In the genomic region with DNA sequence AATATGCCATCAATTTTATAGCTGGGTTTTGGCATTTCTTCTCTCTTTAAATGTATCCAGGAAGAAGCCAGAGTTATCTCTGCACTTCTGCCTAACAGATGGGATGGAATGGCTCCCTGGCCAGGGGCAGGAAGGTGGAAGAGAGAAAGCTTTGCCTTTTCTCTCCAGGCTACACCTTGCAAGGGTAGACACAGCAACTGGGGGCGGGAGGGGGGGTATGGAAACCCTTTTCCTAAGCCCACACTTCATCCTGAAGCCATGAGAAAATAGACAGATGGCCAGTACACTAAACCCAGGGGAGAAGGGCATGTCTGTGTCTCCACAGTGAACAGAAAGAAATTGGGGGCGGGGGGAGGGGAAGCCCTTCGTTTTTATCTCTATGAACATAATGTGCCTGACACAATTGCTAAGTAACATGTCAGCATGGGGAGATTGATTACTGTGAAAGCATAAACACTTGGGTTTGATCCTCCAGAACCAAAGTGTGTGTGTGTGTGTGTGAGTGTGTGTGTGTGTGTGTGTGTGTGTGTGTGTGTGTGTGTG, we compare ENCODE assay signal across 20 mouse cellular contexts. TPM values are rescaled to one million over a fixed set of nuclear protein-coding genes. Genes with fewer than 3 reads are reported as not detected.
DNase-seq lines count a peak whose midpoint lies in the region; ATAC-seq and TF ChIP-seq lines count a peak whose summit lies in the region.
"Had no signal": no experiment of that assay in that cellular context is flagged by ENCODE, and none has a peak within 500 bp of the region (broad histone marks: within the 10 kb centered on the region; RNA-seq: fewer than 3 reads in every experiment).

No protein-coding gene starts in this region.

- DNase-seq in cerebellum, postnatal 10 days = peak; percentile 15 to 21
- no peak for DNase-seq in cerebellum, adult 9-11 months
- DNase-seq in hindbrain, embryonic 11.5 days (ENCODE audit: low spot score) = peak; percentile 46
- peak; percentile 46 for DNase-seq in retina, embryonic 14.5 days (ENCODE audit: low spot score)
- no peak for DNase-seq in cerebellum, adult 11 months
- DNase-seq: adrenal gland, adult 8-10 months; kidney, adult 8-10 months; kidney, postnatal 14 days; right cerebral cortex, postnatal 14 days had no signal

- no peaks in the 10 kb centered on the region for H3K27me3 ChIP-seq in intestine, embryonic 15.5 days (replicated peaks)
- no peaks in the 10 kb centered on the region for H3K27me3 ChIP-seq in intestine, postnatal 0 days (replicated peaks; ENCODE audit: control insufficient read depth, insufficient read depth, low read length)
- H3K27me3 ChIP-seq in hindbrain, embryonic 11.5 days (ENCODE audit: control insufficient read depth, insufficient read depth, low read length) = no peaks in the 10 kb centered on the region
- H3K27me3 ChIP-seq: embryonic facial prominence, embryonic 15.5 days; hindbrain, embryonic 15.5 days; limb, embryonic 15.5 days; midbrain, embryonic 15.5 days; Patski had no signal

- no peaks in the 10 kb centered on the region for H3K9me3 ChIP-seq in intestine, embryonic 15.5 days
- no peaks in the 10 kb centered on the region for H3K9me3 ChIP-seq in intestine, postnatal 0 days (ENCODE audit: control insufficient read depth)
- no peaks in the 10 kb centered on the region for H3K9me3 ChIP-seq in hindbrain, embryonic 11.5 days (ENCODE audit: control insufficient read depth, low read length)
- H3K9me3 ChIP-seq: embryonic facial prominence, embryonic 15.5 days; forebrain, embryonic 10.5 days; hindbrain, embryonic 15.5 days; limb, embryonic 15.5 days; midbrain, embryonic 15.5 days had no signal

- ATAC-seq in intestine, embryonic 15.5 days = 0 out of 2 replicates have a peak, but pooled peaks have one; percentile 28
- no peak for ATAC-seq in intestine, postnatal 0 days
- ATAC-seq in hindbrain, embryonic 11.5 days (ENCODE audit: low FRiP score) = peak; percentile 64; the same call in 1 of the 2 replicates
- ATAC-seq in erythroblast, adult 5-6 weeks (replicated peaks; ENCODE audit: low FRiP score, poor library complexity, severe bottlenecking) = no peak
- ATAC-seq: lung, postnatal 0 days; midbrain, embryonic 15.5 days; Patski had no signal

- no peak overlapping the region for H3K27ac ChIP-seq in intestine, embryonic 15.5 days
- no peak overlapping the region for H3K27ac ChIP-seq in intestine, postnatal 0 days (ENCODE audit: low read depth, low read length)
- no peak overlapping the region for H3K27ac ChIP-seq in hindbrain, embryonic 11.5 days (ENCODE audit: low read depth, low read length)
- H3K27ac ChIP-seq: embryonic facial prominence, embryonic 15.5 days; forebrain, embryonic 10.5 days; hindbrain, embryonic 15.5 days; layer of hippocampus, adult 2 months; limb, embryonic 15.5 days; midbrain, embryonic 15.5 days had no signal

- TF ChIP-seq CTCF in intestine, postnatal 0 days (IDR thresholded peaks at IDR 0.05; ENCODE audit: low read depth) = no peak

- WGBS in intestine, embryonic 15.5 days = 34% methylated on average over 3 of the region's 3 CpGs
- 37% methylated on average over 3 of the region's 3 CpGs for WGBS in intestine, postnatal 0 days
- WGBS in hindbrain, embryonic 11.5 days = 46% methylated on average over 3 of the region's 3 CpGs

- H3K36me3 ChIP-seq in intestine, embryonic 15.5 days = no peaks in the 10 kb centered on the region
- H3K36me3 ChIP-seq in intestine, postnatal 0 days (ENCODE audit: control insufficient read depth, insufficient read depth) = no peaks in the 10 kb centered on the region
- no peaks in the 10 kb centered on the region for H3K36me3 ChIP-seq in hindbrain, embryonic 11.5 days (ENCODE audit: control insufficient read depth, insufficient read depth, low read length)
- H3K36me3 ChIP-seq: embryonic facial prominence, embryonic 15.5 days; forebrain, embryonic 10.5 days; hindbrain, embryonic 15.5 days; limb, embryonic 15.5 days; midbrain, embryonic 15.5 days had no signal

- no peak overlapping the region for H3K9ac ChIP-seq in intestine, embryonic 15.5 days
- no peak overlapping the region for H3K9ac ChIP-seq in intestine, postnatal 0 days (ENCODE audit: low read depth, low read length)
- no peak overlapping the region for H3K9ac ChIP-seq in hindbrain, embryonic 11.5 days (ENCODE audit: low read depth, low read length)
- H3K9ac ChIP-seq: embryonic facial prominence, embryonic 15.5 days; hindbrain, embryonic 15.5 days; limb, embryonic 15.5 days; midbrain, embryonic 15.5 days had no signal

- H3K4me3 ChIP-seq in intestine, embryonic 15.5 days (replicated peaks) = no peak overlapping the region
- no peak overlapping the region for H3K4me3 ChIP-seq in intestine, postnatal 0 days (ENCODE audit: low read depth, low read length)
- H3K4me3 ChIP-seq in hindbrain, embryonic 11.5 days (ENCODE audit: low read depth, low read length) = no peak overlapping the region
- H3K4me3 ChIP-seq: embryonic facial prominence, embryonic 15.5 days; forebrain, embryonic 10.5 days; hindbrain, embryonic 15.5 days; layer of hippocampus, adult 2 months; limb, embryonic 15.5 days; midbrain, embryonic 15.5 days had no signal

- no peak overlapping the region for H3K4me2 ChIP-seq in intestine, embryonic 15.5 days (replicated peaks)
- H3K4me2 ChIP-seq in intestine, postnatal 0 days (replicated peaks; ENCODE audit: low read depth) = no peak overlapping the region
- no peak overlapping the region for H3K4me2 ChIP-seq in hindbrain, embryonic 11.5 days (replicated peaks; ENCODE audit: low read depth, low read length)
- H3K4me2 ChIP-seq: embryonic facial prominence, embryonic 15.5 days; hindbrain, embryonic 15.5 days; limb, embryonic 15.5 days; midbrain, embryonic 15.5 days had no signal

- H3K4me1 ChIP-seq in intestine, embryonic 15.5 days (replicated peaks) = peaks cover 13% of the 10 kb centered on the region; the same call in 1 of the 2 replicates
- peaks cover 11% of the 10 kb centered on the region for H3K4me1 ChIP-seq in intestine, postnatal 0 days (replicated peaks; ENCODE audit: control insufficient read depth, insufficient read depth, low read length)
- H3K4me1 ChIP-seq in hindbrain, embryonic 11.5 days (replicated peaks; ENCODE audit: control insufficient read depth, insufficient read depth, low read length) = no peaks in the 10 kb centered on the region

RNA-seq across cellular contexts. Expression of a gene that starts 51.4 kb away (rescaled TPM):
- polyA plus RNA-seq in intestine, embryonic 15.5 days (2015; fragmentation: Nextera tagmentation; extraction: Ambion mirVana) = 10.1 and 10.2 TPM in 2 replicates
- 4.2 and 5.4 TPM in 2 replicates for polyA plus RNA-seq in intestine, postnatal 0 days (2015; fragmentation: Nextera tagmentation; extraction: Ambion mirVana)
- 24.8 and 27.4 TPM in 2 replicates for polyA plus RNA-seq in hindbrain, embryonic 11.5 days (2014; fragmentation: Nextera tagmentation; extraction: Ambion mirVana)
- not detected in 2 replicates for total RNA-seq in erythroblast, adult 5-6 weeks (2015; ENCODE audit: low replicate concordance)
- not detected in 2 replicates for total RNA-seq in erythroblast, adult 5-6 weeks (2017; ENCODE audit: low replicate concordance)

Comparison
In these comparisons a context has a peak if more than half of its experiments do, and no peak if none do; other contexts are left out.
1. DNase-seq: peak in cerebellum, postnatal 10 days (2 of 2), hindbrain, embryonic 11.5 days (single experiment) and retina, embryonic 14.5 days (single experiment); none in cerebellum, adult 9-11 months (single experiment) and cerebellum, adult 11 months (single experiment).
2. ATAC-seq: peak in intestine, embryonic 15.5 days (single experiment) and hindbrain, embryonic 11.5 days (single experiment); none in intestine, postnatal 0 days (single experiment) and erythroblast, adult 5-6 weeks (single experiment).